Mouse (Mus musculus) layer of hippocampus, postnatal 25 days (tissue): ENCODE results near the gene Fance. TPM values are rescaled to one million over a fixed set of nuclear protein-coding genes. Genes with fewer than 3 reads are reported as not detected.

Source experiments
- DNase-seq, 2 experiments: peaks; one replicate each; pipeline ENCODE4 v3.0.0; 2022; ENCODE audit warnings: mixed read lengths in 2 of 2, low spot score in 1 of 2; ENCODE audit errors: extremely low spot score in 1 of 2
- total RNA-seq, 2 experiments: library from RNA; stranded (reverse); gene quantifications; 2 replicates each; pipeline ENCODE4 v1.2.3; 2021

Gene Fance
- total RNA-seq, 2 experiments from 2014 or later = 22.6 to 27.1 TPM

- DNase-seq = no peak
These were observed 58.6 kb downstream of the Fance start for GRCm38 (mm10) chr17:28371941-28372340.

GRCm38 (mm10) chr17:28373821-28374220 is 60.5 kb downstream of the Fance start:
- DNase-seq = peak in 1 of 2 experiments; percentile 38

GRCm38 (mm10) chr17:28374494-28374893 is 61.2 kb downstream of the Fance start:
- DNase-seq = no peak

GRCm38 (mm10) chr17:28375592-28376061 is 62.3 kb downstream of the Fance start:
- no peak for DNase-seq

Other genes starting within 250 kb of the Fance start
- 1 to 10 TPM; 1.2 to 1.3 TPM for gene Tcp11, start 232.9 kb upstream of the Fance start, total RNA-seq
- gene Scube3, start 171.4 kb upstream of the Fance start, total RNA-seq = 1 to 10 TPM; 1.0 to 1.1 TPM
- 100 to 1,000 TPM in 1 of 2 experiments, 10 to 100 TPM in 1; 95.9 to 109 TPM for gene Zfp523, start 136.4 kb upstream of the Fance start, total RNA-seq
- 1 to 10 TPM; 2.5 to 3.2 TPM for gene Def6, start 105.7 kb upstream of the Fance start, total RNA-seq
- 10 to 100 TPM; 19.9 to 22.9 TPM for gene Ppard, start 80.8 kb upstream of the Fance start, total RNA-seq
- 100 to 1,000 TPM; 353 to 376 TPM for gene Rpl10a, start 15.0 kb downstream of the Fance start, total RNA-seq
- gene Tead3, start 37.3 kb downstream of the Fance start, total RNA-seq = 1 to 10 TPM; 2.2 to 4.0 TPM
- not detected for gene Tulp1, start 51.7 kb downstream of the Fance start, total RNA-seq
- 10 to 100 TPM; 62.5 to 85.0 TPM for gene Fkbp5, start 204.0 kb downstream of the Fance start, total RNA-seq
- not detected for gene Armc12, start 217.3 kb downstream of the Fance start, total RNA-seq
- not detected for gene Clpsl2, start 235.9 kb downstream of the Fance start, total RNA-seq
- gene Clps, start 247.2 kb downstream of the Fance start, total RNA-seq = not detected